Mouse (Mus musculus) embryonic facial prominence, embryonic 14.5 days (tissue): ENCODE results near the gene Cacna1c. TPM values are rescaled to one million over a fixed set of nuclear protein-coding genes. Genes with fewer than 3 reads are reported as not detected.
"Not testable (repeated sequence)": the region's sequence is repeated elsewhere in the genome, so short reads cannot be mapped to it uniquely, and the experiment has no call there.

Source experiments
- ATAC-seq: fragments of 200-750 bp; cut with Nextera tagmentation; 2 replicates; pipeline ENCODE4 v1.8.0; 2017; ENCODE audit warnings: low read depth, moderate number of reproducible peaks, moderate TSS enrichment
- DNase-seq: peaks from one replicate; pipeline ENCODE4 v3.0.0-alpha.2; 2015; ENCODE audit warnings: low spot score
- H3K27ac ChIP-seq: fragments of 300-500 bp; sonication (generic); replicated peaks from 2 replicates; pipeline ENCODE4 v1.5.1; 2014; ENCODE audit warnings: low read depth, mild to moderate bottlenecking, low read length, moderate library complexity
- H3K27me3 ChIP-seq: fragments of 300-500 bp; sonication (generic); replicated peaks from 2 replicates; pipeline ENCODE4 v1.6.1; 2014; ENCODE audit warnings: low read length; ENCODE audit not compliant: control insufficient read depth, insufficient read depth
- H3K36me3 ChIP-seq: fragments of 300-500 bp; sonication (generic); 2 replicates; pipeline ENCODE4 v1.6.1; 2014; ENCODE audit warnings: low read length, mixed read lengths; ENCODE audit not compliant: control insufficient read depth, insufficient read depth
- H3K4me1 ChIP-seq: fragments of 300-500 bp; sonication (generic); 2 replicates; pipeline ENCODE4 v1.6.1; 2014; ENCODE audit warnings: antibody characterized with exemption, low read length; ENCODE audit not compliant: control insufficient read depth, insufficient read depth
- H3K4me2 ChIP-seq: fragments of 300-500 bp; sonication (generic); 2 replicates; pipeline ENCODE4 v1.6.1; 2014; ENCODE audit warnings: low read depth, mild to moderate bottlenecking, low read length, moderate library complexity, mixed read lengths
- H3K4me3 ChIP-seq: fragments of 300-500 bp; sonication (generic); 2 replicates; pipeline ENCODE4 v1.5.1; 2014; ENCODE audit warnings: low read depth, mild to moderate bottlenecking, low read length
- H3K9ac ChIP-seq: fragments of 300-500 bp; sonication (generic); 2 replicates; pipeline ENCODE4 v1.6.1; 2014; ENCODE audit warnings: low read depth, mild to moderate bottlenecking, low read length, moderate library complexity, mixed read lengths
- H3K9me3 ChIP-seq: fragments of 300-500 bp; sonication (generic); 2 replicates; pipeline ENCODE4 v1.6.1; 2016; ENCODE audit warnings: low read length; ENCODE audit not compliant: control insufficient read depth
- WGBS: fragments of 180-500 bp; shearing (Covaris S2); extraction: QIAGEN DNeasy Blood & Tissue Kit; methylation state at CpG from one replicate; pipeline ENCODE4 v1.1.7; 2014; 5-methylcytosine and 5-hydroxymethylcytosine counted together
- polyA plus RNA-seq: library from polyadenylated mRNA; unstranded; fragments of >200 nt; fragmentation: Nextera tagmentation; extraction: Ambion mirVana; gene quantifications from 2 replicates; pipeline ENCODE4 v1.2.1, GENCODE M21; 2014

Cacna1c gene
- polyA plus RNA-seq, 1 experiment from 2014 or later, result 4.8 TPM

DNA sequence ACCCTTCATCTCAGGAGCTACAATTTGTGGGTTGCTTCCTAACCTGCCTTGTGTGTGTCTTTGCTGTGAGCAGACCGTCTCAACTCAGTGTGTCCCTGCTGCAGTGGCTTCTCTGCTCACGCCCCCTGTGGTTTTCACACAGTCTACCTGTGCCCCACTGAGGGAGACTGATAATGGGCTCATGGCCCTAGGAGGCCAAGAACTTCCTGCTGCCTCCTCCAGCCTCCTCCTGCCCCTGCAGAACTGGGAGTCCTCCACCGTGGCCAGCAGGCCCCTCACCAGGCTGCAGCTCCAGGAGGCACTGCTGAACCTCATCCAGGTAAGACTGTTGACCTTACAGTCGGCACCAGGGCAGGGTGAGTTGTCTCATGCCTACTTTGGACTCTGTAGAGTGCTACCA lies 21.4 kb upstream of the Cacna1c start:
- H3K4me2 ChIP-seq, result no peak overlapping the region
- WGBS, result 66% methylated on average over 4 of the region's 4 CpGs
- H3K9ac ChIP-seq, result no peak overlapping the region
- H3K4me1 ChIP-seq, result no peaks in the 10 kb centered on the region
- no peak for ATAC-seq
- no peaks in the 10 kb centered on the region for H3K9me3 ChIP-seq
- no peak overlapping the region for H3K27ac ChIP-seq
- no peak overlapping the region for H3K4me3 ChIP-seq
- no peaks in the 10 kb centered on the region for H3K27me3 ChIP-seq
- no peak for DNase-seq
- H3K36me3 ChIP-seq, result peaks cover 38% of the 10 kb centered on the region

GRCm38 (mm10) chr6:119215040-119215613 lies 18.9 kb upstream of the Cacna1c start:
- Histone ChIP-seq H3K36me3 (peaks cover 30% of the 10 kb centered on the region), H3K9ac (no peak overlapping the region), H3K4me2 (no peak overlapping the region), H3K27me3 (no peaks in the 10 kb centered on the region), H3K9me3 (no peaks in the 10 kb centered on the region), H3K27ac (no peak overlapping the region), H3K4me3 (no peak overlapping the region), H3K4me1 (no peaks in the 10 kb centered on the region)
- ATAC-seq, result no peak
- WGBS, result 90% methylated on average over 10 of the region's 10 CpGs
- no peak for DNase-seq

GRCm38 (mm10) chr6:119214190-119214589 lies 18.0 kb upstream of the Cacna1c start:
- no peak overlapping the region for H3K9ac ChIP-seq
- no peak overlapping the region for H3K27ac ChIP-seq
- 66% methylated on average over 6 of the region's 6 CpGs for WGBS
- H3K4me2 ChIP-seq, result no peak overlapping the region
- H3K27me3 ChIP-seq, result no peaks in the 10 kb centered on the region
- no peaks in the 10 kb centered on the region for H3K9me3 ChIP-seq
- DNase-seq, result no peak
- ATAC-seq, result no peak
- H3K4me1 ChIP-seq, result no peaks in the 10 kb centered on the region
- peaks cover 30% of the 10 kb centered on the region for H3K36me3 ChIP-seq
- H3K4me3 ChIP-seq, result no peak overlapping the region

- no peak for ATAC-seq
- H3K9ac ChIP-seq, result no peak overlapping the region
- H3K9me3 ChIP-seq, result no peaks in the 10 kb centered on the region
- DNase-seq, result no peak
- no peak overlapping the region for H3K27ac ChIP-seq
- WGBS, result 84% methylated on average over 5 of the region's 5 CpGs
- peaks cover 30% of the 10 kb centered on the region for H3K36me3 ChIP-seq
- no peaks in the 10 kb centered on the region for H3K4me1 ChIP-seq
- H3K4me2 ChIP-seq, result no peak overlapping the region
- H3K4me3 ChIP-seq, result no peak overlapping the region
- H3K27me3 ChIP-seq, result no peaks in the 10 kb centered on the region
Observed at GRCm38 (mm10) chr6:119213375-119213774, 17.2 kb upstream of the Cacna1c start.

GRCm38 (mm10) chr6:119206006-119206405 lies 9.8 kb upstream of the Cacna1c start:
- H3K9ac ChIP-seq, DNase-seq, ATAC-seq, H3K36me3 ChIP-seq, H3K27ac ChIP-seq, H3K4me1 ChIP-seq, H3K9me3 ChIP-seq, H3K4me2 ChIP-seq, H3K27me3 ChIP-seq, H3K4me3 ChIP-seq: not testable (repeated sequence)
- 90% methylated on average over 7 of the region's 7 CpGs for WGBS

DNA sequence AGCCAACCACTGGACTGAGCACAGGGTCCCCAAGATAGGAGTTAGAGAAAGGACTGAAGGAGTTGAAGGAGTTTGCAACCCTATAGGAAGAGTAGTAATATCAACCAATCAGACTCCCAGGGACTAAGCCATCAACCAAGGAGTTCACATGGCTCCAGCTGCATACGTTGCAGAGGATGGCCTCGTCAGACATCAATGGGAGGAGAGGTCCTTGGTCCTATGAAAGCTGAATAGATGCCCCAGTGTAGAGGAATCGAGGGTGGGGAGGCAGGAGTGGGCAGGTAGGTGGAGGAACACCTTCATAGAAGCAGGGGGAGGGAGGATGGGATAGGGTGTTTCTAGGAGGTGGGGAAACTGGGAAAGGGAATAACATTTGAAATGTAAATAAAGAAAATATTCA lies 8.7 kb upstream of the Cacna1c start:
- no peak for DNase-seq
- Histone ChIP-seq H3K4me1 (no peaks in the 10 kb centered on the region), H3K27me3 (no peaks in the 10 kb centered on the region), H3K27ac (no peak overlapping the region), H3K4me2 (no peak overlapping the region), H3K9me3 (no peaks in the 10 kb centered on the region), H3K4me3 (no peak overlapping the region), H3K36me3 (0 out of 2 replicates have a peak, but pooled peaks cover 3% of the 10 kb centered on the region), H3K9ac (no peak overlapping the region)
- 69% methylated on average over 3 of the region's 3 CpGs for WGBS
- no peak for ATAC-seq

- Histone ChIP-seq H3K27ac (no peak overlapping the region), H3K4me2 (no peak overlapping the region), H3K9ac (no peak overlapping the region), H3K4me3 (no peak overlapping the region), H3K36me3 (0 out of 2 replicates have a peak, but pooled peaks cover 3% of the 10 kb centered on the region), H3K27me3 (no peaks in the 10 kb centered on the region), H3K9me3 (no peaks in the 10 kb centered on the region), H3K4me1 (peaks cover under 1% of the 10 kb centered on the region)
- DNase-seq (no peak), ATAC-seq (no peak)
- WGBS, result 90% methylated on average over 7 of the region's 7 CpGs
Observed at GRCm38 (mm10) chr6:119204286-119204685, 8.1 kb upstream of the Cacna1c start.

- Histone ChIP-seq H3K9me3 (no peaks in the 10 kb centered on the region), H3K9ac (no peak overlapping the region), H3K36me3 (0 out of 2 replicates have a peak, but pooled peaks cover 3% of the 10 kb centered on the region), H3K4me1 (peaks cover 7% of the 10 kb centered on the region), H3K27me3 (no peaks in the 10 kb centered on the region), H3K4me2 (no peak overlapping the region), H3K4me3 (no peak overlapping the region), H3K27ac (no peak overlapping the region)
- DNase-seq (no peak), ATAC-seq (no peak)
- 89% methylated on average over 4 of the region's 4 CpGs for WGBS
Observed at GRCm38 (mm10) chr6:119201575-119201974, 5.4 kb upstream of the Cacna1c start.

DNA sequence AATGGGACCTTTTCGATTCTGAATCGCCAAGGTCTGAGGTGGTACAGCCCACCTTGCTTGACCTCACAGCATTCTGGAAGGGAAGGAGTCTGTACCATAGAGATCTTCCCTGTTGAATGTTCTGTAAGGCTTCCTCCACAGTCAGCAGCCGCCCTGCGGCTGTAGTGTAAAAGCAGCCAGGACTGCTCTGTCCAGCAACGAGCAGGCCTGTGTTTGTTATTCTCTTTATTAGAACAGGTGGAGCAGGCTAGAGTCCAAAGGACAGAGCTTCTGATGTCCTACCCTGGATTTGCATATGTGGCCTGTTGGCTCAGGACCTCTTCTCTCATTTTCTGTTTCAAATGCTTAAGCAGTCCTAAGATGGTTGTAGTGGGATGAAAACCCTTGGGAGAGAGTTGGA lies 4.1 kb upstream of the Cacna1c start:
- H3K36me3 ChIP-seq, result no peaks in the 10 kb centered on the region
- H3K27ac ChIP-seq, result no peak overlapping the region
- H3K27me3 ChIP-seq, result no peaks in the 10 kb centered on the region
- H3K9ac ChIP-seq, result no peak overlapping the region
- H3K9me3 ChIP-seq, result no peaks in the 10 kb centered on the region
- no peak overlapping the region for H3K4me2 ChIP-seq
- no peak overlapping the region for H3K4me3 ChIP-seq
- WGBS, result 74% methylated on average over 5 of the region's 5 CpGs
- peaks cover 7% of the 10 kb centered on the region for H3K4me1 ChIP-seq
- ATAC-seq (no peak), DNase-seq (no peak)
